Mouse (Mus musculus): ENCODE data around the gene Sclt1. TPM values are rescaled to one million over a fixed set of nuclear protein-coding genes. Genes with fewer than 3 reads are reported as not detected.

Gene Sclt1
- total RNA-seq, 2 experiments from 2014 or later = 5.0 to 5.4 TPM

DNA sequence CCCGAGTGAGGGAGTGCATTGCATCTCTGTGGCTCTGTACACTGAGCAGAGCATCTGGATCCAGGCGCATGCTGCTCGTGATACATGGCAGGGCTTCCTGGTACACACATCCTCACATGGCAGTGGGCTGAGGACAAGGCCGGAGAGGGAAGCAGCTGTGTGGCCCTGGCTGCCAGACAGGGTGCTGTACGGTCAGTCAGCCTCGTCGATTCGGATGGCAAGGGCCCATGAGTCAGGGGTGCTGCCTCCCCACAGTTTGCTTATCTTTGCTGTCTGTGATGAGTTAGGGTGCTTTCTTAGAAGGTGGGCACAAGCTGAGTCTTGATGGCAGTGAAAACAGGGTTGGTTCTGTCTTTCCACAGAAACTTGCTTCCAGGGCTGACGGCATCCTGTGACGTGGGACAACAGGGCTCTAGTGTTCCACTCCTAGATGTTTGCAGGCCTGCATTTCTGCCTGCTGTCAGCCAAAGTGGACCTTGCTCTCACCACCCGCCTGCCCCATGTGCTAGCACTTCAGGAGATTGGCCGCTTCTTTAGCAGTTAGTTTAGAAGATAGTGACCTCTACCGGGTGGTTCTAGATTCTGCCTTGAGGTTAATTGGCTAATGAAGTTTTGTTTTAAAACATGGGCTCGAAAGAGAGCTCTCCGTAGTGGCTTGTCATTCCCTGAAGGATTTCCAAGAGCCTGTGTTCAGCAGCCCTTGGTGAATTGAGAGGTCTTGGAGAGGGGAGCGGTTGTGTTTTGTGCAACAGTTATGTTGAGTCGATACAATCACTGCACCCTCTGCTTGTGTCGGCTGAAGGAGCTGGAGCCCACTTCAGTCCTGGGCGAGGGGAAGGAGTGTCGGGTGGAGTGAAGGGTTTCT lies 151.4 kb downstream of the Sclt1 start:
- peak overlapping the region; percentile 15; the same call in 1 of the 2 replicates for H3K4me3 ChIP-seq
- intact Hi-C loops (cut with DNase I) = loop anchor here (5.0 kb wide), 2 partner anchors 244 to 509 kb away; partner anchors contain the start of gene Pgrmc2
- H3K27ac ChIP-seq = peak overlapping the region; percentile 54; the same call in 1 of the 2 replicates
- peak; percentile 61 for TF ChIP-seq CTCF (IDR thresholded peaks at IDR 0.05)
- peak; percentile 62 for DNase-seq

DNA sequence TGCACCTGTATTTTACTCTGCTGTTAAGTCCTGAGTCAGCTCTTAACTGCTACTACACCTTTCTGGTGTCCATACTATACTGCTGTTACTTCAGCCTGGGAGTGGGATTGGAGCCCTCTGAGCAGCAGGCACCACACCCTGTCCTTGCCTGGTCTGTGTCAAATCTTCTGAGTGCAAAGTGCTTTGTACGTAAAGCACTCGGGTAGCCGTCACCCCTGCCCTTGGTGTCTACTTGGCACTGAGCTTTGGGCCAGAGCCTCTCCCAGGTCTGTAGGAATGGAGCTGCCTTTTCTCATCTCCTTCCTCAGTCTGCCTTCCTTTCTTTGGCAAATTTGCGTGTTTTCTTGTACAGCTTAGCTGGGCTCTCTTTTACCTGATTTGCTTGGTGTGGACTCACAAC lies 152.3 kb downstream of the Sclt1 start:
- H3K4me3 ChIP-seq = no peak overlapping the region
- H3K27ac ChIP-seq = no peak overlapping the region
- DNase-seq = no peak
- intact Hi-C loops (cut with DNase I) = loop anchor here (5.0 kb wide), 2 partner anchors 243 to 508 kb away; partner anchors contain the start of gene Pgrmc2
- no peak for TF ChIP-seq CTCF (IDR thresholded peaks at IDR 0.05)

DNA sequence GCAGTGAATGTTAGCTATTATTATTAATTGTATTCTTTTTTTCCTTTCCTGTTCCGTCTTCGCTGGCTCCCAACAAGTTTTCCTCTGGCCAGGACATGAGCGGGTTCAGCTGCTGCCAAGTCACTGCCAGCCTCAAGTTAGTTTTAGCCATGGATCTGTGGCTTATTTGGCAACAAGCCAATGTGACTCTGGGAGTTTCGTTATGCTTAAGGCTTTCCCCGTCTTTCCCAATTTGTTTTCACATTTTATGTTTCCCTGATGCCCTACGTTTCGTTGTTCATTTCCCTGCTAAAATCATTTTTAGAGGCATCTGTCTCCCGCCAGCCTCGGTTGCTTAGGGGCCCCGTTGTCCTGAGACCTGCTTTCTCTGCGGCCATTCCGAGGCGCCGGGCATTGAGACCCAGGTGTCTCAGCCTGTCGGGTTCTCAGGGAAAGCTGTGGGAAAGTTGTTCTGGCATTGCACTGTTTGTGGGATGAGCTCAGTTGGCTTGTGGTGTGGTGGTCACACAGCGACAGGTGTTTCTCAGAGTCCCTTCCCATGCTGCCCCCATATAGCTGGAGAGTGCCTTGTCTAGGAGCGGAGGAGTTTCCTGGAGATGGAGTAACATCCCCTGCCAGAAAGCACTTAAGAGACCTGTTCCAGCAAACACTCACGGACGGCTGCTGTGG lies 152.9 kb downstream of the Sclt1 start:
- no peak overlapping the region for H3K27ac ChIP-seq
- intact Hi-C loops (cut with DNase I) = no loop called here

DNA sequence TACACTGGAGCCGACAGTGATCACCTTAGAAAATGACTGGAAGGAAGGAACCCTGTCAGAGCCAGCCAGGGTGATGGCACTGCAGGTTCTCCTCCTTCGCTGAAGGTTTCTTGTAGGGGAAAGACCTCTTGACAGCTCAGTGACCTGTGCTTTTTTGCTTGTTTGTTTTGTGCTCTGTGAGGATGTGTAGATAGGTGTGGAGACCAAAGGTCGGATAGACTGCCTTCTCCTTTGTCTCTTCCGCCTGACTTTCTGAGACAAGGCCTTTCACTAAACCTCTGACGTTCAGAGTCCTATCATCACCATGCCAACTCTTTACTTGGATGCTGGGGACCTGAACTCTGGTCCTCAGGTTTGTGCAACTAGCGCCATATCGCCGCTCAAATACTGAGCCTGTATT lies 153.8 kb downstream of the Sclt1 start:
- no peak overlapping the region for H3K4me3 ChIP-seq
- intact Hi-C loops (cut with DNase I) = no loop called here
- TF ChIP-seq CTCF (IDR thresholded peaks at IDR 0.05) = no peak
- DNase-seq = no peak
- no peak overlapping the region for H3K27ac ChIP-seq

More for the DNA sequence above, 152.9 kb downstream of the Sclt1 start:
- no peak for DNase-seq
- peak overlapping the region; percentile 19 for H3K4me3 ChIP-seq
- no peak for TF ChIP-seq CTCF (IDR thresholded peaks at IDR 0.05)

DNA sequence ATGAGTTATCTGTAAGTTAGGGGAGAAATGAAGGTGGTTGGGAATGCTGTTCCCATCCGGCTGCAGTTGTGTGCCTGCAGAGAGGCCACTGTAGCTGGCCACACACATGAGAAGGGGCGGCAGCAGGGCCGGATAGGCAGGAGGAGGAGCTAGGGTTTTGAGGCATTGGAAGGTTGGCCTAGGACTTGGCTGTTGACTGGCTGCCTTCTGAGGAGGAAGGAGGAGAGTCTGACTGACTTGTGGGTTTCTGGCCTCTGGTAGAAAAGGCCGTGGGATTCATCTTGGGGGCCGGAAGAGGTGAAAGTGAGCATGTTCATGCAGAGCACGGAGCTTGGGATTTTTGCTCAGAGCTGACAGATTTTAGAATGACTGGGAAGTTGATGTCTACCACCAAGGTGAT lies 154.7 kb downstream of the Sclt1 start:
- DNase-seq = peak; percentile 56
- Histone ChIP-seq H3K27ac (peak overlapping the region; percentile 16), H3K4me3 (no peak overlapping the region)
- intact Hi-C loops (cut with DNase I) = no loop called here
- TF ChIP-seq CTCF (IDR thresholded peaks at IDR 0.05) = no peak

DNA sequence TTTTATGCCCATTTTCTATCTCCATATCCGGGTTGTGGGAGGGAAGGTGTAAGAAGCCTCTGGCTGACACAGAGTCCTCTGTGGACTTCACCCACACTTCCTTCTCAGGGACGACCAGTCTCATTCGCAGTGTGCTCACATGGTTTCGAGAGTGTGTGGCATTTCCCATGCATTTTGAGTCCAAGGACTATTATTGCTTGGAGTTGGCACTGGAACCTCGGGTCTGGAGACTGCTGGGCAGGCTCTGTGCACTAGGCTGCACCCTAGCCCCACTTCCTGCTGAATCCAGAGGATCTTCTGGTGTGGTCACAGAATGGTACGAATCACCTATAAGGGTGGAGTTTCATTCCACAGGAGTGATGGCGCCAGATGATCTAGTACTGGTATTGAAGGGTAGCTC lies 155.4 kb downstream of the Sclt1 start:
- Histone ChIP-seq H3K4me3 (no peak overlapping the region), H3K27ac (peak overlapping the region; percentile 16)
- TF ChIP-seq CTCF (IDR thresholded peaks at IDR 0.05) = no peak
- intact Hi-C loops (cut with DNase I) = no loop called here
- DNase-seq = no peak

DNA sequence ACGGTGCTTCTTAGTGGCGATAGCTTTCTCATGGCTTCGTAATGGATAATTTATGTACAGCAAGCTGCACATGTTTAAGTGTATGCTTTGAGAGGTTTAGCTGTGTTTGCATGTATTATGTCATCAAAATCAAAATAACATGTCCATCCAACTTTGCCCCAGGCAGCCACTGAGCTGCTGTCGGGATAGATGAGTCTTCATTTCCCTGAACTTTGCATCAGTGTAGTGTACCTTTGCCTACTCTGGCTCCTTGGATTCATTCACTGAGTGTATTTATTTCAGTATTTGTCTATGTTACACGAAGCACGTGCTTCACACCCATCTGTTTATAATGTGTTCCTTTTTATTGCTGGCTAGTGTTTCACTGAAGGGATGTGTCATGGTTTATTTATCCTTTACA lies 156.0 kb downstream of the Sclt1 start:
- Histone ChIP-seq H3K27ac (peak overlapping the region; percentile 16), H3K4me3 (no peak overlapping the region)
- no peak for TF ChIP-seq CTCF (IDR thresholded peaks at IDR 0.05)
- intact Hi-C loops (cut with DNase I) = no loop called here
- no peak for DNase-seq

DNA sequence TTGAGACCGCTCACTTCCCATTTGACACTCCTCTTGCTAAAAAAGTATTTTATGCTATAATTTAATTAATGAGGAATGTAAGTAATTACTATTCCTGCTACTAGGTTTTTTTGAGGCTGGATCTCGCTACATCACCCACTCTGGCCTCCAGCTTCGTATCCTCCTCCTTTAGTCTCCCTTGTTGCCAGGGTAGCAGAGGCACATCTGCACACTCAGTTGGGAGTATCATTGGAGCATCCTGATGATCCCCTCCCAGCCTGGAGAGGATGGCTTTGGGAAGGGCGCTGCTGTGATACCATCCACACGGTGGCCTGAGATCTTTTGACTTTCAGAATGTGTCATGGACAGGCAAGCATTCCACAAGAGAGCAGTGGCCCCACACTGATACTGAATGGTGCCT lies 156.8 kb downstream of the Sclt1 start:
- Histone ChIP-seq H3K27ac (no peak overlapping the region), H3K4me3 (no peak overlapping the region)
- no peak for TF ChIP-seq CTCF (IDR thresholded peaks at IDR 0.05)
- intact Hi-C loops (cut with DNase I) = no loop called here
- no peak for DNase-seq

DNA sequence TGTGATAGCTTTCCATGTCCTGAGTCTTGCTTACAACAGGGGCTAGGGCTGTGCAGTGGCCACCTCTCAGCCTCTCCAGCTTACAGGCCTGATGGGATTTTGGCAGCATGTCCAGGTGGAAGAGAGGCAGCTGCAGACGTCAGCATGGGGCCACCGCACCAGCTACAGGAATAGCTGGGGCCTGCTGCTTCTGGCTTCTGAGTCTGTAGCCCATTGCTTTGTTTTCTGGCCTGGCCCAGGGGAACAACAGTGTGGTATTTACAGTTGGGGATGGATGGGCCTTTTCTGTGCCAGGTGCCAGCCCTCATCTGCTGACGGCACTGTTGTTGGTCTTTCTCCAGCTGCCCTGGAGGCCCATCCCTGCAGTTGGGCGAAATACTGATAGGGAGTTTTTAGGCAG lies 158.7 kb downstream of the Sclt1 start:
- no peak for TF ChIP-seq CTCF (IDR thresholded peaks at IDR 0.05)
- intact Hi-C loops (cut with DNase I) = no loop called here
- Histone ChIP-seq H3K4me3 (no peak overlapping the region), H3K27ac (peak overlapping the region; percentile 17)
- peak; percentile 52 for DNase-seq

DNA sequence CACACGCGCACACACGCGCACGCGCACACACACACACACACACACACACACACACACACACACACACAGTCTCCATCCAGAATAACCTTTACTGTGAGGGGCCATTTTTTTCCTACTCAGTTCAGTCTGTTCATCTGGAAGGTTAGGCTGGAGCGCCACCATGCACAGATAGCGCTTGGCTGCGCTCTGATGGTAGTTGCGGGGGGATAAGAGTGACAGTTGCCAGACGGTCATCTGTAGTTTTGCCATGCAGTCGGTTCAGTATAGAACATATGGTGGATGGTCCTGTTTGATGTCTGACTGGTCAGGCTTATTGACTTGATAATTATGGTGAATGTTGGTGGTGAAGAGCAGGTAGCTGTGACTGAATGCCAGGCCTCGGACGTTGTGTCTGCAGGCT lies 159.2 kb downstream of the Sclt1 start:
- DNase-seq = no peak
- TF ChIP-seq CTCF (IDR thresholded peaks at IDR 0.05) = no peak
- H3K4me3 ChIP-seq = no peak overlapping the region
- peak overlapping the region; percentile 17; the same call in 1 of the 2 replicates for H3K27ac ChIP-seq
- intact Hi-C loops (cut with DNase I) = no loop called here

DNA sequence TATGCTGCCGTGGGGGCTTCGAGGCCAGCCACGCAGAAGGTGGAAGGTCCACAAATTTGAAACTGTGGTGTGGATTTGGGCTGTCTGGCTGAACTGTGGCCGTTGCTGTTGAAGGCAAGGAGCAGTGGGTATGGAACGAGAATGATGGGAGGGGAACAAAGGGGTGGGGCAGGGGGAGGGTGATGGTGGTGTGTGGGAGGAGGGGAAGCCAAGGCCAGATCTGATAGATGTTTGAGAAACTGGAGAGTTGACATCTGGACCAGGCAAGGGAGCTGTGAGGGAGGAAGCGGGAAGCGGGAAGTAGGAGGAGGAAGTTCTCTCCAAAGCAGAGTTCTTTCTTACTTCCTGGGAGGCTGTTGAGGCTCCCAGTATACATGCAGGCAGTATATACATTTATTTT lies 160.1 kb downstream of the Sclt1 start:
- intact Hi-C loops (cut with DNase I) = no loop called here
- no peak for DNase-seq
- no peak for TF ChIP-seq CTCF (IDR thresholded peaks at IDR 0.05)
- Histone ChIP-seq H3K27ac (peak overlapping the region; percentile 54), H3K4me3 (no peak overlapping the region)

DNA sequence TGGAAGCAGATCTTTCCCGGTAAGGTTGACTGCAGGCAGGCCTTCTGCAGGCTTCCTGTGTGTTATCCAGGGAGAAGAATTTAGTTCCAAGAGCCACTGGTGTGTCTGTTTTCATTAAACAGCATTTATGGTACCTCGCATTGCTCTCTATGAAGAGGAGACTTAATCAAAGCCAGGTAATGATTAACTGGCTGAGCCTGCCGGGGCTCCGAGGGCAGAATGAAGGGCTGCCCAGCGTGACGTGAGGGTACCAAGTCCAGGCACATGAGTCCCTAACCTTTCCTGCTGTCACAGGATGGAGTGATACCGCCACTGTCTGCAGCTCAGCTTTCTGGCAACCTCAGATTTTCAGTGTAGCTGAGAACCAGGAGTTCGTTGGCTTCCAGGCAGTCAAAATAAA lies 160.9 kb downstream of the Sclt1 start:
- DNase-seq = no peak
- Histone ChIP-seq H3K27ac (peak overlapping the region; percentile 54), H3K4me3 (no peak overlapping the region)
- intact Hi-C loops (cut with DNase I) = no loop called here
- TF ChIP-seq CTCF (IDR thresholded peaks at IDR 0.05) = no peak
